Mouse (Mus musculus) mouse embryonic stem cell (cell line): ENCODE measurements around the gene Slc36a1.

ENCODE experiments used
- in situ Hi-C, 2 experiments: fragments of 300-500 bp; cut with MboI; formaldehyde crosslinking; loops; 1 replicate in 1 of 2; 3 replicates in 1 of 2; pipeline ENCODE4 v1.14.3; 2019 to 2020; ENCODE audit warnings: low sequenced_read_pairs in 2 of 2, low pct_unique_long_range_greater_than_20kb in 1 of 2, mixed read lengths in 1 of 2; ENCODE audit not compliant: unreplicated experiment in 1 of 2

Slc36a1 gene

DNA sequence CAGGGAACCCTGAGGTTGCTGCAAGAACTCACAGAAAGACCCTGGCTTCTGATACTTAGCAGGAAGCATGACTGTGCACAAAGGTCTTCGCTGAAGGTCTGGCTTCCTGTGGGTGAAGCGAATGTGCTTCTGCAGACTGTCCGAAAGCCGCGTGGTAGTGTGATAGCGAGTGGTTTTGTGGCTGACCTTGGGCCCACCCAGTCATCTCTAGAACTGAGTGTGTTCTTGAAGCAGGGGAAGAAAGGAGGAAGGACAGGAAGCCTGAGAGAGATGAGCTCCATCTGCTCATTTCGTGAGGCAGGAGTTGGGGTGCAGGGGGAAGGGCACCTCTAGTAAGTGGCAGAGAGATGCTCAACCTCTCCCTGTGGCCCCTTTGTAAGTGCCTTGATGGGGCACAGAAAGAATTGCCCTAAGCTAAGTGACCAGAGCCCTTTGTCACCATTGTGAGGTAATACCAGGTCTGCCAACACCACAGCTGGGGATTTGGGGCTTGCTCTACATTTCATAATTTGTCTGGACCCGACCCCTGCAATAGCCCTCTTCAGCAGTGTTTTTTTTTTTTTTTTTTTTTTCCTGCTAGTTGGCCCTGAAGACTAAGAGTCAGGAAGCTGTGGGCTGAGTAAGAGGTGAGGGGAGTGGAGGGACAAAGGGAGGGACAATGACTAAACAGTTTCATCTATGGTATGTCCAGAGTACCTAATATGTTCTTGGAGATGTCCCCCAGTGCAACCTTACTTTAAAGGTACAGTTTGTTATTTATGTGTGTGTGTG, 6.2 kb upstream of the Slc36a1 start:
- in situ Hi-C loops, result loop anchor here in 1 of 2 experiments (5.0 to 10.0 kb wide), 2 partner anchors 184 to 247 kb away; no protein-coding TSS in a partner anchor

DNA sequence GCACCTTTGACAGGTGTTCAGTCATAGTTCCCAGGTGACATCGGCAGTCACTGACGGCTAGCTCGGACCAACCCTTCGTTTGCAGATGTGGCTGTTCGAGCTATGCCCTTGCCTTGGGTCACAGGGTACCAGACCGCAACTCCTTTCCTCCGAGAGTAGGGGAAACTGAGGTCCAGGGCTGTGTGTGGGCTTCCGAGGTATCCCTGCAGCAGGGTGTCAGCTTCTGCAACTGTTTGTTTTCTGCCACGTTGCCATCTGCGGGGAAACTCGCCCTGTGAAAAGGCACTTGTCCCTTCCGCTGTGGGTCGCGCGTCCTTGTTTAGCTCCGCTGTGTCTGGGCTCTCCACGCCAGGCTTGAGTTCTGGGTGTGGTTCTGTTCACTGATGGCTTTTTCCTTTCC, 452 bp downstream of the Slc36a1 start:
- in situ Hi-C loops, result loop anchor here in 1 of 2 experiments (5.0 kb wide), 2 partner anchors 178 to 243 kb away; no protein-coding TSS in a partner anchor

DNA sequence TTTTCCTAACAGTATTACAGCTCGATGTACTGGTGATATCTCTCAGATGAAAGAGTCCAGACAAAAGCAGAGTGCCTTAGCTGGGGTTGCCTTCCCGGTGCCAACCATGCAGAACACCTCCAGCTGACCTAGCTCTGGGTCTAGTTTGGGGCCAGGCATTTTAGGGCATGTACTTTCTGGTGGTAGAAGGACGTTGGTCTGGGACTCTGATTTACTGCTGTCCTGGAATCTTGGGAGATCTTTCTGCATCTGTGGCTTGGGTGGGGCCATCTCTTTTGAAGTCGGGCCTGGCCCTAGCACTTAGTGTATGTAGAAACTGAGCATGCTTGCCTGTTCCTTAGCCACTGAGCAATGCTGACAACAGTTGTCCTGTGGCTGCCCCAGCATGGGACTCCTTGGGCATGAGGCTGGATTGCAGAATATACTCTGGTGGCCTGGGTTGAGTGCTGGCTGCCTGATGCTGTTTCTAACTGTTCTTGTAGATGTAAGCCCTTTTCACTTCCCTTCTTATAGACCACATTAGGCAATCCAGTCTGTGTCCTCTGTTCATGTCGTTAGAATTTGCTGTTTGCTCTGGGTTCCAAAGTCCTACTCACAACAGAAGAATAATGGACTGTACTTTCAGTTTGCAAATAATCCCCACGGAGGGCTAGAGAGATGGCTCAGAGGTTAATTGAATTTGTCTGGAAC, 4.0 kb downstream of the Slc36a1 start:
- in situ Hi-C loops, result no loop called here

DNA sequence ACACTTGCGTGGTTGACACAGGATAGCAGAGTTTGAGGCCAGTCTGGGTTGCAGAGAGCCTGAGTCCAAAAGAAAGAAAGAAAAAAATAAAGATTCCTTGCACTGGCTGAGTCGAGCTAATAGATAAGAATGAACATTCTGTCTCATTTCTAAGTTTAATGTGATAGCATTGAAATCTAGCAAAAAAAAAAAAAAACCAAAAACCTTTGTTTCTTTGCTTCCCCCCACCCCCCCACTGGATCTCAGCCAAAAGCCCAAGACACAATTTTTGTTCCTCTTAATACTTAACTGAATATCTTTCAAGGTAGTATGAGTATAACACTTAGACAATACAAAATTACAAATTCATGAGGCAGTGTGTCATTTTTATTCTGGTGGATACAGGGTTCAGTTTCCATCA, 4.9 kb downstream of the Slc36a1 start:
- in situ Hi-C loops, result no loop called here

DNA sequence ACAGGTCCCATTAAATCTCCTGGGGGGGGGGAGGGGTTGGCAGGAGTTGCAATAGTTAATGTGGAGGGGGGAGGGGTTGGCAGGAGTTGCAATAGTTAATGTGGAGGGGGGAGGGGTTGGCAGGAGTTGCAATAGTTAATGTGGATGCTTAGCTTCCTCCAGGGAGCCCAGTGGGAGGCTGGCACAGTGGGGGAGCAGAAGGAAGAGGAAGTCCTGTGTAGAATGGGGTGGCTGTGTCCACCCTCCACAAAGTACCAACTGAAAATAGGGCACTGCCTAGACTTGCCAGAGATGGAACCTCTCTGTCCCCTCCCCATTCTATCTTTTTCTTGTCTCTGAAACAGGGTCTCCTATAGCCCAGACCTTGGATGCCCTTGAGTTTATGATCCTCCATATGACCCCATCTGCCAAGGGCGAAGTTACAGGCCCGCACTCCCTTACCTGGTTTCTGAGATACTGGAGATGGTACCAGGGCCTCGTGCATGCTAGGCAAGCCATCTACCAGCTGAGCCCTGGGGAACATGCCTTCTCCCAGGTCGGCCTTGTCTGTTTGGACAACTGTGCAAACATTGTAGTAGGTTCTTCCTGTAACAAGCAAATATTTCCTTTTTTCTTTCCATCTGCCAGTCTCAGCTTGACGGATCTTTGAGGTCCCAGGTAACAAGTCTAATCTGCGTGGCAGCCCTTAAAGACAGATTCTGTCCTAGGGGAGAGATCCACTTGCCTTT, 5.6 kb downstream of the Slc36a1 start:
- in situ Hi-C loops, result loop anchor here in 1 of 2 experiments (10.0 kb wide), 1 partner anchor 75 kb away; no protein-coding TSS in a partner anchor

DNA sequence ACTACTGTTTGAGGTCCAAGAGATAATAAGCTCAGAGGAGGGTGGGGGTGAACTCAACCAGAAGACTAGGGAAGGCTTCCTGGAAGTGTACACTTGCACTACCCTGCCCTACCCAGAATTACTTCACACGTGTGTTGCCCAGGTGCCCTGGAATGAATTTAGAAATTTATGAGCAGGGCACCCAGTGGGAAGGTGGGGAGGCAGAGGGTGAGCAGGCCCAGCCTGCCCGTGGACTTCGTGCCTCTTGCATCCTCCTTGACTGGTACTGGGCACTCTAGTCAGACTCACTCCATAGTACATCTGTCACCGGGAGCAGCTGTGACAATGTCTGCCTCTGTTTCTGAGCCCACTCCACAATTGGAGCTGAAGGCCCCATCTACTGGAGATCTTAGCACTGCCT, 9.4 kb downstream of the Slc36a1 start:
- in situ Hi-C loops, result loop anchor here in 1 of 2 experiments (10.0 kb wide), 1 partner anchor 71 kb away; no protein-coding TSS in a partner anchor

DNA sequence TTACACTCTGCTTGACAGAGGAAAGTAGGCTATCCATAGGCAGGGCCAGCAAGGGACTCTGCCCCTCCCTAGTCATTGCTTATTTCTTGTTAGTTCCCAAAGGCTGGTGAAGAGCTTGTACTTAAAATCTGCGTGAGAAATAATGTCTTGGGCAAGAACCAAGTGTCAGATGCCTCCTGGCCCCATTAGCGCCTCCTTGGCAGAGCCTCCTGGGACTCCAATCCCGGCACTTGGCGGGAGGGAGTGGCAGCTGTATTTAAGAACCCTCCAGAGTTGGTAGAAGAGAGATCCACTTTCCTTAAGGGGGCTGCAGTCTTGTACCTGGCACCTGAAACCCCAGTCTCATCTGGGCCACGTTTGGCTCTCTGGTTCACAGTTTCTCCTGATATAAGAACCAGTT, 10.0 kb downstream of the Slc36a1 start:
- in situ Hi-C loops, result loop anchor here in 1 of 2 experiments (10.0 kb wide), 1 partner anchor 71 kb away; no protein-coding TSS in a partner anchor

DNA sequence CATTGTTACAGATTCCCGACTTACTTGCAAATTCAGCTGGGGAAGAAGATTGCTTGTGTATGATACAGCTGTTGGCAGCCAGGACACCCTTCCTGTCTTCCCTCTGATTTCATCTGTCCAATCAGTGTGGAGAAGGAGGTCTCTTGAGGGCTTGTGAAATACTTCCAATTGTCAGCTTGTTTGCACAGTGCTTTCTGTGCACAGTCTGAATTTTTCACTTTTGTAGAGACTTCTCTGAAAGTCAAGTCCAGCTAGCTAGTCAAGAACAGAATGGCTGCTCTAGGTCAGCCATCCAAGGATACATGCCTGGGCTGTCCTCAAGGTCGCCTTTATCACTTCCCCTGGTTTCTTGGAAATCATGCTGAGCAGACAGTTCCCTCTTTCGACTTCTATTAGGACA, 10.8 kb downstream of the Slc36a1 start:
- in situ Hi-C loops, result loop anchor here in 1 of 2 experiments (10.0 kb wide), 1 partner anchor 70 kb away; no protein-coding TSS in a partner anchor

DNA sequence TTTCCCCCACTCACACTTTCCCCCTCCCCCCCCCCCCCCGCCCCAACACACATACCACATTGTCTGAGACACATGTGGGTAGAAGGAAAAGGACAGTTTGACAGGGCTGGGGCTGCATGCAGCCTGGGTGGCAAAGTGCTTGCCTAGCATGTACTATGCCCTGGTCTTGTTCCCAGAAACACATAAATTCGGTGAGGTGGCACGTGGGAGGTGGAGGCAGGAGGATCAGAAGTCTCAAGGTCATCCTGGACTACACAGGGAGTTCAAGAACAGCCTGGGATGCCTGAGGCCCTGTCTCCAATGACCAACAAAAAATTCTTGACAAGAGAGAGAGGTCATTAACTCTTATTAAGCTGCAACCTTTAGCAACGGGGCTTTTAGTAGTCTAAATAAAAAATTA, 11.9 kb downstream of the Slc36a1 start:
- in situ Hi-C loops, result loop anchor here in 1 of 2 experiments (10.0 kb wide), 1 partner anchor 69 kb away; no protein-coding TSS in a partner anchor

DNA sequence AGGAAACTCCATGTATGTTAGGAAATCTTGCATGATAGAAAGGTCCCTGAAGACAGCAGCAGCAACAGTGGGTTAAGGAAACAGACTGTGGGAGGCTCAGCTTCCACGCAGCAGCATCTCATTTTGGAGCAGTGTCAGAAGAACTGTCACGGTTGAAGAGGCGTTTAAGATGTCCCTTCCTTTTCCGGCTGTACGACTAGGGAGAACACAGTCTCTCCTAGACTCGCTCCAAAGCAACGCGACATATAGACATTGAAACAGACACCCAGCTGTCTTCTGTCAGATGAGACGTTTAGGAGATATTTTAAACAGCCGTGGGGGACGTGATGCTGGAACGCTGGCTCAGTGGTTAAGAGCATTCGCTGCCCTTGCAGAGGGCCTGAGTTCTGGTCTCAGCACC, 12.7 kb downstream of the Slc36a1 start:
- in situ Hi-C loops, result loop anchor here in 1 of 2 experiments (10.0 kb wide), 1 partner anchor 68 kb away; no protein-coding TSS in a partner anchor

DNA sequence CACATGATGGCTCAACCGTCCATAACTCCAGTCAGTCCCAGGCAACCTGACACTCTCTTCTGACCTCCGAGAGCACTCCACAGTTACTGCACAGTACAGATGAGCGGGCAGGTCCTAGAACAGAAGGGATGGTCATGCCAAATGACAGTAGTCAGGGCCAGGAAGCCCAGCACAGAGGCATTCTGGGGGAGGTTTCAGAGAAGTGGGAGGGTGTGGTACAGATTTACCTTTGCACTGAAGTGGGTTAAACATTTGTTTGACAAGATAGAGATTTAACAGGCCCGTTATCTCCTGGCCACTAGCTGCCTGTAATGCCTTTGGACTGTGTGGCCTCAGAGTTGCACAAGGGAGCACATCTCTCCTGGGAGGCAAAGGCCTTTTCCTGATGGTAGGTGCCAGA, 13.3 kb downstream of the Slc36a1 start:
- in situ Hi-C loops, result loop anchor here in 1 of 2 experiments (10.0 kb wide), 1 partner anchor 67 kb away; no protein-coding TSS in a partner anchor

DNA sequence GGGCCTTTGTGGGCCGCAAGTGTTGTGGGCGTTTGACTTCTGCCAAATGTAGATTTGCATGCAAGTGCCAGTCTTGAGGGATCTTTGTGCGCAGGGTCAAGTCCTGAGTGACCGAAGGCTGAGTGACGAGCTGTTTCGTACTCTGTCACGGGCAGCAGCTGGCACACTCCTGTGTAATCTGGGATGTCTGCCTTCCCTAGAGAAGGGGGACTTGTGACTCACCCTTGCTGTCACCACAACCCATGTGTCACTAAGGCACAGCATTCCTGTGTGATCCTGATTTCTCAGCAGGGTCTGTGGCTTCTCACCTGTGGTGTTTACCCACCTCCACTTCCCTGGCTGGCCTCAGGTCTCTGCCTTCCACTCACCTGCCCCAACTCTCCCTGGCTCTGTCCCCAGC, 13.7 kb downstream of the Slc36a1 start:
- in situ Hi-C loops, result loop anchor here in 1 of 2 experiments (10.0 kb wide), 1 partner anchor 67 kb away; no protein-coding TSS in a partner anchor

DNA sequence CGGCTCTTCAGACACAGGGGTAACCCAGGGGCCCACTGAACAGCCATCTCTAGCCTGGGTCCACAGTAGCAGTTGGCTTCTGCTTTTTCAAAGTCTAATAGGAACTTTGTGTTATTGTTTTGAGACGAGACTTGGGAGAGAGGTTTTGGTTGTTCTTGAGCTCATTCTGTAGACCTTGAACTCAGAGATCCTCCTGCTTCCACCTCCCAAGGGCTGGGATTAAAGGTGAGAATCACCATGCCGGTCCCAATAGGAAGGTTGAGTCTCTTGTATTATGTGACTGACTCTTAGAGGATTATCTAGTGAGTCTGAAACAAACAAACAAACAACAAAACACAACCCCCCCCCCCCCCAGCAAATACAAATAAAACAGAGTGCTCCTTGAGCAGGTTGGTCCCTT, 14.3 kb downstream of the Slc36a1 start:
- in situ Hi-C loops, result loop anchor here in 1 of 2 experiments (10.0 kb wide), 1 partner anchor 66 kb away; no protein-coding TSS in a partner anchor

DNA sequence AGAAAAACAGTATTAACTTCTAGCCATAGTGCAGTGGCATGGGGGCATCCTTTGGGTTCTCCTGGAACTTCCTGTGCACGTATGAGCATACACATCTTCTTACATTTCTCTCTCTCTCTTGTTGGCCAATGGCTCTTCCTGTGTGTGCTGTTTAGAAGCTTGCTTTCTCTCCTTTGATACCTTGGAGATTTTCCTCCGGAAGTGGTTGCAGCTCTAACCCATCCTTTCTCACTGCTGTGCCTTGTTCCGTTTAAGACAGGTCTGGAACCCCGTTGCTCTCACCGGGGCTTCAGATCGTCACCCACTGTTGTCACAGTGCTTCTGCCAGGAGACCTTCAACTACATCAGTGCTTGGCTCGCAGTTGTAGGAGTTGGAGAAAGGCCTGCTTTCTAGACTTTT, 17.2 kb downstream of the Slc36a1 start:
- in situ Hi-C loops, result no loop called here

DNA sequence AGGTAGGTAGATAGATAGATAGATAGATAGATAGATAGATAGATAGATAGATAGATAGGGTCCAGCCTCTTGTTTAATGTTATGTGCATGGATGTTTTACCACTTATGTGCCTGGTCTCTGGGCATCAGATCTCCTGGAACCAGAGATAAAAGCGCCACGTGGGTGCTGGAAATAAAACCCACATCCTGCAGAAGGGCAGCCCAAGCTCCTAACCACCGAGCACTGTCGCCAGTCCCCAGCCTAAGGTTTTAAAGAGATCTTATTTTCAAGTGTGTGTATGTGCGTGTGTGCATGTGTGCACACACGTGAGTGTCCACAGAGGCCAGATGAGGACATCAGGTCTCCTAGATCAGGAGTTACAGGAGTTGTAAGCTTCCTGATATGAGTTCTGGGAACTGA, 26.9 kb downstream of the Slc36a1 start:
- in situ Hi-C loops, result no loop called here

DNA sequence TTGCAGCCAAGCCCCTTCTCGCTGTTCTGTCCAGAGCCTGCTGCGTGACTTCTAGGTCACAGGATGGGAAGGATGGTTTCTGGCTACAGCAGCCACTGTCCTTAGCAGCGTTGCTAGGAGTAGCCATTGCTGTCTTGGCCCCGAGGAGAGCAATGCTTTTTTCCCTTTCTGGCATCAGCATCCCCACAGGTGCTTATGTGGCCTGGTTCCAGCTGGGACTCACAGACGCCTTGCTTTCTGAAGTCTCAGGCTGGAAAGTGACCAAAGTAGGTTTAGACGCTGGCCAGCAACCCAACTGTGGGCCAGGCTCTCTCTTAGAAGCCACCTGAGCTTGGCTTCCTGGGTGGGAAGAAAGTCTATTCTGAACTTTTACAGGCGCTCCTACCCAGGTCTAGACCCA, 30.1 kb downstream of the Slc36a1 start:
- in situ Hi-C loops, result no loop called here

DNA sequence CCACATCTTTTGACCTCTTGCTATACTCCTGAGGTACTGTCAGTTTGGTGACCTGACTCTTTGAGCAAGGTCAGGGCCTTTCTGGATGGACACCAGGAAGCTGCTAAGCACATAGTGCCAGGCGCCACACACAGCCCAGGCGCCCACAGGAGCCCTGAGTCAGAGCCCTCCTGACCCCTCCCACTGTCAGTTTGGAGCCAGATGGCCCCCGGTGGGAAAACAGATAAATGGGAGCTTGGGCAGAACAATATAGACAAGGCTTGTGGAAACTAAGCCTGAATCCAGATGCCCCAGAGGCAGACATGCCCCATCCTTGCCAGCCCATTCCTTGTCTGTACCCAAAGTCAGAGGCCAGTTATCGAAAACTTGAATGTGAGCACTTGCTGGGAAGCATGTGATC, 30.6 kb downstream of the Slc36a1 start:
- in situ Hi-C loops, result no loop called here

DNA sequence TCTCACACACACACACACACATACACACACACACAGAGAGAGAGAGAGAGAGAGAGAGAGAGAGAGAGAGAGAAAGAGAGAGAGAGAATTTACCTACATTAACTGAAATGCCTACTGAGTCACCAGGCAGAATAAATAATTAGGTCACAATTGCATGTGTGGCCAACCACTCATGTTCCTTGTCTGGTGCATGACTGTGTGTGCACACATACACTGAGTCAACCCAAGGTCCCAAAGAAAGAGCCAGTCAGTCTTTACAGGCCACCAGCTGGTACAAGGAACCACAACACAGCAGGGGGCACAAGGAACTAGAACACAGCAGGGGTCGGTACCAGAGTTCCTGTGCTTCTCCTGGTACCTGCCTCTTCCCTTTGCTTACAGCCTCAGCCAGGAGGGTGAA, 32.7 kb downstream of the Slc36a1 start:
- in situ Hi-C loops, result no loop called here

DNA sequence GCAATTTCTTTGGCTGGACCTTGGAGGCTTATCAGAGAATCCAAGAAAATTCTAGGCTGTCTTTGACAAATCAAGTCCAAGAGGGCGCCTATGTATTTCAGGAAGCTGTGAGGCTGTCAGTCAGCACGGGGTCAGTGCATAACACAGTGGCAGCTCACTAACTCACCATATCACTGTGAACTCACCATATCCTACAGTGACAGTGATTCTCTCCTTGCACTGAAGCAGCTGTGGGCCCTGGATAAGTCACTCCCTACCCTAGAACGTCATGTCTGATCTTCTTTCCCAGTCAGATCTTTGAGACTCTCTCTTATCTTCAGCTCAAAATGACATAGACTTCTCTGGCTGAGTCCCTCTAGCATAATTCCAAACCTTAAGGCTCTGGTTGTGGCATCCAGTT, 35.3 kb downstream of the Slc36a1 start:
- in situ Hi-C loops, result no loop called here
